Mouse (Mus musculus) liver, embryonic 15.5 days (tissue): ENCODE measurements around the gene Ms4a8a. TPM values are rescaled to one million over a fixed set of nuclear protein-coding genes. Genes with fewer than 3 reads are reported as not detected.
A peak's percentile ranks its signal among the peaks of the same experiment; 100 is the strongest.
"Not testable (repeated sequence)": the region's sequence is repeated elsewhere in the genome, so short reads cannot be mapped to it uniquely, and the experiment has no call there.

Source experiments
- ATAC-seq: fragments of 200-750 bp; cut with Nextera tagmentation; 2 replicates; pipeline ENCODE4 v1.8.0; 2017; ENCODE audit warnings: moderate number of reproducible peaks, mild to moderate bottlenecking, moderate library complexity; ENCODE audit not compliant: insufficient read depth
- H3K27ac ChIP-seq: fragments of 300-500 bp; sonication (generic); replicated peaks from 2 replicates; pipeline ENCODE4 v1.5.1; 2015; ENCODE audit warnings: mild to moderate bottlenecking, inconsistent platforms
- H3K27me3 ChIP-seq: fragments of 300-500 bp; sonication (generic); 2 replicates; pipeline ENCODE4 v1.6.1; 2015; ENCODE audit warnings: mild to moderate bottlenecking, inconsistent platforms
- H3K36me3 ChIP-seq: fragments of 300-500 bp; sonication (generic); replicated peaks from 2 replicates; pipeline ENCODE4 v1.6.1; 2015; ENCODE audit warnings: moderate library complexity, mild to moderate bottlenecking, inconsistent platforms
- H3K4me1 ChIP-seq: fragments of 300-500 bp; sonication (generic); replicated peaks from 2 replicates; pipeline ENCODE4 v1.6.1; 2015; ENCODE audit warnings: inconsistent platforms
- H3K4me2 ChIP-seq: fragments of 300-500 bp; sonication (generic); 2 replicates; pipeline ENCODE4 v1.6.1; 2015; ENCODE audit warnings: moderate library complexity, mild to moderate bottlenecking, inconsistent platforms
- H3K4me3 ChIP-seq: fragments of 300-500 bp; sonication (generic); replicated peaks from 2 replicates; pipeline ENCODE4 v1.5.1; 2015; ENCODE audit warnings: mild to moderate bottlenecking, inconsistent platforms
- H3K9ac ChIP-seq: fragments of 300-500 bp; sonication (generic); 2 replicates; pipeline ENCODE4 v1.6.1; 2015; ENCODE audit warnings: moderate library complexity, mild to moderate bottlenecking, inconsistent platforms
- H3K9me3 ChIP-seq: fragments of 300-500 bp; sonication (generic); replicated peaks from 2 replicates; pipeline ENCODE4 v1.6.1; 2016; ENCODE audit warnings: inconsistent platforms
- WGBS: fragments of 180-500 bp; shearing (Covaris S2); methylation state at CpG from one replicate; pipeline ENCODE4 v1.1.7; 2015; ENCODE audit warnings: mixed read lengths; ENCODE audit not compliant: insufficient replicate concordance; 5-methylcytosine and 5-hydroxymethylcytosine counted together
- polyA plus RNA-seq: library from polyadenylated mRNA; unstranded; fragments of >200 nt; fragmentation: Nextera tagmentation; extraction: Ambion mirVana; gene quantifications from 2 replicates; pipeline ENCODE4 v1.2.1, GENCODE M21; 2015

Ms4a8a gene
- polyA plus RNA-seq, 1 experiment from 2014 or later: 0.10 TPM

DNA sequence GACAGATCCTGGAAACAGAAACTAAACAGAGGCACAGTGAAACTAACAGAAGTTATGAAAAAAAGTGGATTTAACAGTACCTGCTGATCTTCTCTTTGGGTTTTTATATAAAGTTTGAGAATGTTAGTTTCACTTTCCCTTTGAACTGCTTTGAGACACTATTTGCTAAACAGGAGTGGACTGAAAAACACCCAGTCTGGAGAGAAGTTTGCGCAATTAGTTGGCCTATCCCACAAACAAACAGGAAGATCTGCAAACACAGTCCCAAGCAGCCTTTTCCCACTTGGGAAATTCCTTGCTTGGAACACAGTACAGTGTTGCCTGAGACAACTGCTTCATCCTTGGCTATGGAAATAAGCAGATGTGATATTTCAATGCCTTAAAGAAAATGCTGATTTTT lies 25.2 kb downstream of the Ms4a8a start:
- not testable (repeated sequence) for H3K4me3 ChIP-seq, H3K4me1 ChIP-seq, ATAC-seq, H3K36me3 ChIP-seq, H3K27me3 ChIP-seq, H3K4me2 ChIP-seq, H3K9ac ChIP-seq, H3K9me3 ChIP-seq, H3K27ac ChIP-seq
- WGBS: 68% methylated on average over 1 of the region's 1 CpGs

DNA sequence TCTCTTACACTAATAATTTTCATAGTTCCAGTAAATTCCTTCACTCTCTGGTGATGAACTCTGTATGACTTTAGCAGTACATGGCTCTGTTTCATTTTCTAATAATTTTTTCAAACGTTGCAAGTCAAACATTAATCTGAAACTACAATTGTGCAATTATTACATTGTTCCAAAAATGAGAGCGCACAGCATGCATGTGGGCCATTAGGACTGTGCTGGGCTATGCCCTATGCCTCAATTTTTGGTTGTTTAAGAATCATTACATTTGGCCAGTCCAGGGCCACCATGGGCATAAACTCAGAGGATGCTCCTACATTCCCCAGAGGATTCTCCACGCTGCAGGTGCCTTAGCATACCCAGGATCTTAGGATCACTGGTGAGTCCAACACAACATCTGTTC lies 27.6 kb downstream of the Ms4a8a start:
- 40% methylated on average over 3 of the region's 3 CpGs for WGBS
- no peak overlapping the region for H3K9ac ChIP-seq
- H3K27ac ChIP-seq: no peak overlapping the region
- no peak for ATAC-seq
- H3K27me3 ChIP-seq: no peaks in the 10 kb centered on the region
- H3K4me3 ChIP-seq: no peak overlapping the region
- H3K4me1 ChIP-seq: peaks cover 4% of the 10 kb centered on the region; the same call in 1 of the 2 replicates
- H3K36me3 ChIP-seq: no peaks in the 10 kb centered on the region
- H3K4me2 ChIP-seq: no peak overlapping the region
- H3K9me3 ChIP-seq: no peaks in the 10 kb centered on the region

DNA sequence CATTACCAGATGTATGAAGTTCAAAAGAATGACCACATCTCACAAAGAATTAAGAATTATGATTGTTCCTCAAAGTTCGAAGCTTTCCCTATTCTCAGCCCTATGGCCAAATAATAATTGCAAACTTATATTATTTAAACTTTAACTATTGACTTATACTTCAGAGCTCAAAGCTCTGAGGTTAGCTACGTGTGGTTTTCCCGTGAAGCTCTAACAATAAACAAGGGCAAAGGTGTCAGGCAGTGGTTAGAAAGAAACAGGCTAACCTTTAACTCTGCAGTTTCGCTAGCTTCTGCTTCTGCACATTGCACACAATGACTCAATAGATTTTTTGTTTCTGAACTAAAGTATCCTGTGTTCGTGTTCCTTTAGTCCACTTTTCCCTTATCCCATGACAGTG lies 28.0 kb downstream of the Ms4a8a start:
- H3K4me2 ChIP-seq: no peak overlapping the region
- no peaks in the 10 kb centered on the region for H3K27me3 ChIP-seq
- no peaks in the 10 kb centered on the region for H3K36me3 ChIP-seq
- no peaks in the 10 kb centered on the region for H3K9me3 ChIP-seq
- peak; percentile 52; the same call in 1 of the 2 replicates for ATAC-seq
- H3K4me3 ChIP-seq: no peak overlapping the region
- H3K9ac ChIP-seq: no peak overlapping the region
- peaks cover 4% of the 10 kb centered on the region; the same call in 1 of the 2 replicates for H3K4me1 ChIP-seq
- H3K27ac ChIP-seq: no peak overlapping the region
- 36% methylated on average over 5 of the region's 5 CpGs for WGBS

DNA sequence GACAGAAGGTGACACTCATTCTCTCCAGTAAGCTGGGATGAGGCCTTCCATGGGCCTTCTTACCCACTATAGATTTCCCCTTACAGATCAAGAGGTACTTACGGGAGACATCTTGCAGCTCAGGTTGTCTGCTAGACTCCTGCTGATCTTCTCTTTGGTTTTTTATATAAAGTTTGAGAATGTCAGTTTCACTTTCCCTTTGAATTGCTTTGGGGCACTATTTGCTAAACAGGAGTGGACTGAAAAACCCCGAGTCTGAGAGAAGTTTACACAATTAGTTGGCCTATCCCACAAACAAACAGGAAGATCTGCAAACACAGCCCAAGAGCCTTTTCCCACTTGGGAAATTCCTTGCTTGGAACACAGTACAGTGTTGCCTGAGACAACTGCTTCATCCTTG lies 30.6 kb downstream of the Ms4a8a start:
- Histone ChIP-seq H3K27ac (no peak overlapping the region), H3K4me3 (no peak overlapping the region), H3K9me3 (no peaks in the 10 kb centered on the region), H3K4me2 (no peak overlapping the region), H3K4me1 (peaks cover 7% of the 10 kb centered on the region), H3K27me3 (no peaks in the 10 kb centered on the region), H3K9ac (no peak overlapping the region), H3K36me3 (no peaks in the 10 kb centered on the region)
- 57% methylated on average over 2 of the region's 2 CpGs for WGBS
- no peak for ATAC-seq

DNA sequence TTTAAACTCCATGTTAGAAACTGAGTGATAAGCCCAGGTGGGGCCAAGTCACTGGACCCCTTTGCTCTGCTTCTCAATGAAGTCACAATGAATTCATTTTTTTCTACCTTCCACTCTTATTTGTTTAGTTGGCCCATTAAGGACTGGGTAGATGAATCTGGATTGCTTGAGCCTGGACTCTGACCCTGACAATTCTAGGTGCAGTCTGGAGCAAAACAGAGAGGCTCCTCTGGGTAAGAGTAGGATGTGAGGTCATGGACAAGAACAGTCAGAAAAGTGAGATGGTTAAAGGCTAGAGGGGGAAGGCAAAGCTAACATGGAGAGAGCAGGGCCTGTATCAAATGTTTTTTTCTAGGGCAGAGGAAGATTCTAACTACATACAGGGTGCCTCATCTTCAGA lies 31.5 kb downstream of the Ms4a8a start:
- Histone ChIP-seq H3K4me3 (no peak overlapping the region), H3K27ac (no peak overlapping the region)
- ATAC-seq: no peak

GRCm38 (mm10) chr19:11048503-11048902 lies 32.4 kb downstream of the Ms4a8a start:
- H3K9me3 ChIP-seq: no peaks in the 10 kb centered on the region
- peaks cover 13% of the 10 kb centered on the region for H3K4me1 ChIP-seq
- H3K9ac ChIP-seq: no peak overlapping the region
- H3K4me2 ChIP-seq: no peak overlapping the region
- no peaks in the 10 kb centered on the region for H3K27me3 ChIP-seq
- no peaks in the 10 kb centered on the region for H3K36me3 ChIP-seq
- no peak for ATAC-seq
- WGBS: 27% methylated on average over 1 of the region's 1 CpGs
- H3K27ac ChIP-seq: no peak overlapping the region
- no peak overlapping the region for H3K4me3 ChIP-seq

More for the DNA sequence above, 31.5 kb downstream of the Ms4a8a start:
- Histone ChIP-seq H3K4me2 (no peak overlapping the region), H3K9ac (no peak overlapping the region), H3K9me3 (no peaks in the 10 kb centered on the region), H3K36me3 (no peaks in the 10 kb centered on the region), H3K4me1 (peaks cover 14% of the 10 kb centered on the region), H3K27me3 (no peaks in the 10 kb centered on the region)

DNA sequence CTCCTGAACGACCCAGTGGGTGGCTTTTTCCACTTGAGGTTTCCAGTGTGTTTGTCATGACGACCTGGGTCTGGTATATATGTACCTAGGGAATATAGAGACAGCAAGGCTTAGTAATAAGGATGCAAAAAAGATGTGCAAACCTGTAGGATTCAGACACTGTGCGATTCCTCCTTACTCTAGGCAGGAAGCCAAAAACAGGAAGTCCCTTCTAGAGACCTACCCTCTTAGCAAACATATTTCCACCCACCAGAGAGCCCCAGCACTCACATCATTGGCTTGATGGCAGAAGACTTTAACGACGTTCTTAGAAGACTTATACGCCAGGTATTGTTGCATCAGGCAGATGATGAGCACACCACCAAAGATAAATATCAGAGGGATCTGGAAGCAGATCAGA lies 32.9 kb downstream of the Ms4a8a start:
- 26% methylated on average over 6 of the region's 6 CpGs for WGBS

DNA sequence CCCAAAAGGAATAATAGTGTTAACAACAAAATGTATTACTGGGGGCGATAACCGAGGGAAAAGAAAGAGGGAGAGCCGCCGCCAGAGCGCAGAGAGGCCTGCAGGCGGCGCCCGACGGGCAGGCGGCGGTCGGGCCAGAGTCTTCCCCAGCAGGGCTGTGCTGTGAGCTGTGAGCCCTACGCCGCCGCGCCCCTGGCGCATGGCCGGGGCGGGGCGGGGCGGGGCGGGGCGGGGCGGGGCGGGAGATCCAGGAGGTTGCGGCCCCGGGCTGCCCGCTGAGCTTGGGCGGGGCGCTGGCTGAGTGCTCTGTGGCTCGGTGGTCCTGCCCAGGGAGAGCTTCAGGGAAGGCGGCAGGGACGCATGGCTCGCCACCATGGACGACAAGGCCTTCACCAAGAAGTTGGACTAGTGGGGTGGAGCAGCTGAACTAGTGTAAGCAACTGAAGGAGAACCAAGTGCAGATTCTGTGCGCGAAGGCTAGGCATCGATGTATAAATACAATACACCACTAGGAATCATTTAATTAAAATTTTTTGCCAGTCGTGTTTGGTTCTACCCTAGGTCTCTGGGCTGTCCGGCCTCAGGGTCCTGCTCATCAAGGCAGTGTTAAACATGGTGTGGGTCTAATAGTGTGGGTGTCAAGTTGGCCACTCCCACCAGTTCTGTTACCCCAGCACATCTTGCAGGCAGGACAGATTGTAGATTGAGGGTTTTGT lies 35.7 kb downstream of the Ms4a8a start:
- Histone ChIP-seq H3K27me3 (no peaks in the 10 kb centered on the region), H3K4me3 (peak overlapping the region; percentile 33), H3K36me3 (no peaks in the 10 kb centered on the region), H3K9ac (no peak overlapping the region), H3K4me2 (peak overlapping the region; percentile 57), H3K27ac (no peak overlapping the region), H3K9me3 (no peaks in the 10 kb centered on the region), H3K4me1 (peaks cover 10% of the 10 kb centered on the region)
- WGBS: 5% methylated on average over 39 of the region's 40 CpGs
- peak; percentile 98 for ATAC-seq

More for the DNA sequence above, 32.9 kb downstream of the Ms4a8a start:
- Histone ChIP-seq H3K4me2 (no peak overlapping the region), H3K4me1 (peaks cover 10% of the 10 kb centered on the region), H3K4me3 (no peak overlapping the region), H3K27me3 (no peaks in the 10 kb centered on the region), H3K27ac (no peak overlapping the region), H3K9me3 (no peaks in the 10 kb centered on the region), H3K9ac (no peak overlapping the region), H3K36me3 (no peaks in the 10 kb centered on the region)
- no peak for ATAC-seq

- Histone ChIP-seq H3K4me2 (peak overlapping the region; percentile 57), H3K27me3 (no peaks in the 10 kb centered on the region), H3K4me3 (0 out of 2 replicates have a peak overlapping the region, but pooled peaks have one; percentile 33), H3K36me3 (no peaks in the 10 kb centered on the region), H3K4me1 (peaks cover 10% of the 10 kb centered on the region), H3K9me3 (no peaks in the 10 kb centered on the region), H3K27ac (no peak overlapping the region), H3K9ac (no peak overlapping the region)
- peak; percentile 33; the same call in 1 of the 2 replicates for ATAC-seq
- WGBS: 24% methylated on average over 5 of the region's 5 CpGs
These were observed 36.3 kb downstream of the Ms4a8a start for GRCm38 (mm10) chr19:11044671-11044995.

DNA sequence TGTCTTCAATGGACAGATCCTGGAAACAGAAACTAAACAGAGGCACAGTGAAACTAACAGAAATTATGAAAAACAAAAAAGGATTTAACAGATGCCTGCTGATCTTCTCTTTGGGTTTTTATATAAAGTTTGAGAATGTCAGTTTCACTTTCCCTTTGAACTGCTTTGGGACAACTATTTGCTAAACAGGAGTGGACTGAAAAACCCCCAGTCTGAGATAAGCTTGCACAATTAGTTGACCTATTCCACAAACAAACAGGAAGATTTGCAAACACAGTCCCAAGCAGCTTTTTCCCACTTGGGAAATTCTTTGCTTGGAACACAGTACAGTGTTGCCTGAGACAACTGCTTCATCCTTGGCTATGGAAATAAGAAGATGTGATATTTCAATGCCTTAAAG lies 43.3 kb downstream of the Ms4a8a start:
- no peak for ATAC-seq
- no peak overlapping the region for H3K4me2 ChIP-seq

DNA sequence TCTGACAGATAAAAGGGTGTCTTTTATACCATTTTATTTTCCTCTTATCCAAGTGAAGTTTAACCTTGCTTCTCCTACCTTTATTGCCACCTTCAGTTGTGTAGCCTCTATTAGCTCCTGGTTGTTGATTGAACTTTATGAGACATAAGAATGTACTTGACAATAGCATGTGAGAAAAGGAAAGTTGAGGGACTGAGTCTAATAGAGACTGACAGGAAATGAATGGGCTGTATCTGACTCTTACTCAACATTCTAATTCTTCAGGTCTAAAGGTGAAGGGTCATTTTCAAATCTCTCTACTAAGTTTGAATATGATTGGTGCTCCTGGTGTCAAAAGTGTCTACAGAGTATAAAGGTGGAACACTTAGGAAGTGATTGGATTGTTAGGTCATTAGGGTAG lies 58.5 kb downstream of the Ms4a8a start:
- H3K4me1 ChIP-seq: no peaks in the 10 kb centered on the region
- no peaks in the 10 kb centered on the region for H3K36me3 ChIP-seq
- no peak overlapping the region for H3K4me3 ChIP-seq
- H3K9me3 ChIP-seq: no peaks in the 10 kb centered on the region
- H3K4me2 ChIP-seq: no peak overlapping the region
- H3K27me3 ChIP-seq: no peaks in the 10 kb centered on the region
- no peak overlapping the region for H3K9ac ChIP-seq
- ATAC-seq: no peak
- no peak overlapping the region for H3K27ac ChIP-seq

More for the DNA sequence above, 43.3 kb downstream of the Ms4a8a start:
- H3K4me3 ChIP-seq: no peak overlapping the region
- no peaks in the 10 kb centered on the region for H3K36me3 ChIP-seq
- H3K4me1 ChIP-seq: no peaks in the 10 kb centered on the region
- no peaks in the 10 kb centered on the region; the same call in 1 of the 2 replicates for H3K27me3 ChIP-seq
- no peaks in the 10 kb centered on the region for H3K9me3 ChIP-seq
- H3K9ac ChIP-seq: no peak overlapping the region
- no peak overlapping the region for H3K27ac ChIP-seq

DNA sequence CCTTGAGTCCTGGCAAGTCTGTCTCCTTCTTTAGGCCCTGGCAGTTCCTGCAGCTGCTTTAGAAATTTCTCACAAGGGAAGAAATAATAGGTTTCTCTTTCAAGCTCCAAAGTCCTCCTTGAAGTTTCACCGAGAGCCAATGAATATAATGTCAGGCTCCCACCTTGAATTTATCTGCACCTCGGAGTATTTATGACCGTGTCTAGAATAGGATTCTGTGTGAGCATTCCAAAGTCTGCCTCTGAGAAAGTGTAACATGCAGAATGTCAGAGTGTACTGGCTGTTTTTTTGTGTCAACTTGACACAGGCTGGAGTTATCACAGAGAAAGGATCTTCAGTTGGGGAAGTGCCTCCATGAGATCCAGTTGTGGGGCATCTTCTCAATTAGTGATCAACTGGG lies 63.0 kb downstream of the Ms4a8a start, which contains the start of gene Ms4a18:
Gene Ms4a18 (minus strand): TSS at position 141 of the 400 bp plus-strand sequence.
- ATAC-seq: no peak
- Histone ChIP-seq H3K4me2 (no peak within 1 kb of the TSS), H3K36me3 (no peaks in the 10 kb centered on the region), H3K4me1 (no peaks in the 10 kb centered on the region), H3K27ac (no peak within 1 kb of the TSS), H3K27me3 (no peaks in the 10 kb centered on the region), H3K4me3 (no peak within 1 kb of the TSS), H3K9ac (no peak within 1 kb of the TSS), H3K9me3 (no peaks in the 10 kb centered on the region)
- WGBS: 56% methylated on average over 3 of the region's 3 CpGs
